Comparison of ENCODE assay signal across 43 mouse cellular contexts in the genomic region with DNA sequence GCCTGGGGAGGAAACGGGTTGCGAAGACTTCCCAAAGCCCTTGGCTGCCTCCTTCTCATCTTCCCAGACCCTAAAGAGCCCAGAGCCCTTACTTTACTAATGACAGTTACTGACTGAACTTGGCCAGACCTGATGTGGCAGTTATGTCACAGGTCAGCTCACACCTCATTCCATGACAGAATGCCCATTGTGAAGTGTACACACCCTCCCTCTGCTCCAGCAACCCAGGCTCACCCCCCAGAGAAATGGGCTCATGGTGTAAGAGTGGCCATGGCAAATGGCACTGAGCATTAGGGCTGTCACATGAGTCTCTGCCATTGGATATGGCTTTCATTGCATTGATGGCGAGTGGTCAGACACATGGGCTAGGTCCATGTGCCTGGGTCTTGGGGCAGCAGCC. TPM values are rescaled to one million over a fixed set of nuclear protein-coding genes. Genes with fewer than 3 reads are reported as not detected.
"Had no signal": no experiment of that assay in that cellular context is flagged by ENCODE, and none has a peak within 500 bp of the region (broad histone marks: within the 10 kb centered on the region; RNA-seq: fewer than 3 reads in every experiment).

A gene (minus strand): TSS at position 101 of the 400 bp plus-strand sequence.

- H3K4me3 ChIP-seq: heart, embryonic 10.5 days; heart, embryonic 12.5 days; heart, embryonic 13.5 days; heart, embryonic 15.5 days; hindbrain, embryonic 10.5 days; hindbrain, embryonic 12.5 days; hindbrain, embryonic 13.5 days; hindbrain, embryonic 15.5 days; intestine, embryonic 15.5 days; kidney, embryonic 15.5 days; layer of hippocampus, adult 2 months had no signal

- H3K36me3 ChIP-seq: heart, embryonic 10.5 days; heart, embryonic 12.5 days; heart, embryonic 13.5 days; heart, embryonic 15.5 days; hindbrain, embryonic 10.5 days; hindbrain, embryonic 12.5 days; hindbrain, embryonic 13.5 days; hindbrain, embryonic 15.5 days; intestine, embryonic 15.5 days; kidney, embryonic 15.5 days had no signal

- H3K4me1 ChIP-seq: heart, embryonic 10.5 days; heart, embryonic 12.5 days; heart, embryonic 13.5 days; heart, embryonic 15.5 days; hindbrain, embryonic 10.5 days; hindbrain, embryonic 12.5 days; hindbrain, embryonic 13.5 days; hindbrain, embryonic 15.5 days; intestine, embryonic 15.5 days; kidney, embryonic 15.5 days had no signal

- H3K27me3 ChIP-seq: heart, embryonic 13.5 days; heart, embryonic 15.5 days; hindbrain, embryonic 12.5 days; hindbrain, embryonic 13.5 days; hindbrain, embryonic 15.5 days; intestine, embryonic 15.5 days; kidney, embryonic 15.5 days had no signal

- H3K27ac ChIP-seq: heart, embryonic 10.5 days; heart, embryonic 13.5 days; heart, embryonic 15.5 days; hindbrain, embryonic 10.5 days; hindbrain, embryonic 12.5 days; hindbrain, embryonic 13.5 days; hindbrain, embryonic 14.5 days; hindbrain, embryonic 15.5 days; hindbrain, postnatal 0 days; intestine, embryonic 15.5 days; kidney, embryonic 15.5 days; kidney, postnatal 0 days; layer of hippocampus, adult 2 months had no signal

- DNase-seq: heart, postnatal 10 days; heart, postnatal 14 days; heart, postnatal 36 days; heart, postnatal 4 days; kidney, adult 11 months; kidney, adult 18-20 months; kidney, adult 2 months; kidney, adult 8-10 months; kidney, adult 9 months; kidney, postnatal 10 days; kidney, postnatal 14 days; kidney, postnatal 25 days; kidney, postnatal 36 days; kidney, postnatal 4 days; layer of hippocampus, adult 9-11 months; layer of hippocampus, postnatal 36 days had no signal

RNA-seq across cellular contexts. Expression of the gene that starts here (rescaled TPM):
- polyA plus RNA-seq: heart, embryonic 10.5 days; heart, embryonic 11.5 days; heart, embryonic 12.5 days; heart, embryonic 13.5 days; heart, embryonic 14.5 days; heart, embryonic 15.5 days; heart, embryonic 16.5 days; heart, postnatal 0 days; hindbrain, embryonic 10.5 days; hindbrain, embryonic 11.5 days; hindbrain, embryonic 12.5 days; hindbrain, embryonic 13.5 days; hindbrain, embryonic 14.5 days; hindbrain, embryonic 15.5 days; hindbrain, embryonic 16.5 days; hindbrain, postnatal 0 days; inflammation-experienced regulatory T-cells, adult 6 months; intestine, embryonic 14.5 days; intestine, embryonic 15.5 days; intestine, embryonic 16.5 days; intestine, postnatal 0 days; kidney, embryonic 14.5 days; kidney, embryonic 15.5 days; kidney, embryonic 16.5 days; kidney, postnatal 0 days; large intestine, adult 2 months had no signal
